Mouse (Mus musculus): ENCODE measurements around the gene Tescl.

DNA sequence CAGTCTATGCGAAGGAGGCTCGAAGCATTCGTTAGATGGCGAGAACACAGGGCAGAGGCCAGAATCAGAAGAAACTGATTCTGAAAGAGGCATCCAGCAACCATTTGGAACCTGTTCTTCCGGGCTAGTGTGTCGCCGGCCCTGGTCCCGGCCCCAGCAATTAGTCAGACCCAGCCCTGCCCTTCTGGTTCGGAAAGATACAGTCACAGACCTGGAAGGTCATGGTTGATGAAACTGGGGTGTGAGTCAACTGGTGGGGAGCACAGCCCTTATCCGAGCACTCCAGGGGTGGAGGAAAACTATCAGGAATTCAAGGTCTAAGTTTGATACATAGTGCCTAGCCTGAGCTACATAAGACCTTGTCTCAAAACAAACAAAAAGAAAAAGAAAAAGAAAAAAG is 22.3 kb upstream of the Tescl start:
- TF ChIP-seq CTCF (IDR thresholded peaks at IDR 0.05; ENCODE audit: low read depth) = no peak
- no peak for TF ChIP-seq EP300 (IDR thresholded peaks at IDR 0.05; ENCODE audit: low read depth)
